Mouse (Mus musculus) myocyte (in vitro differentiated cells): ENCODE measurements at regions not wholly inside any gene's neighbourhood (a gene's known extent, or its start where the extent isn't known, plus 50 kb on each side); places are given as distances from the start of the nearest gene placed in this dataset.

ENCODE experiments used
- CEBPB ChIP-seq: IDR thresholded peaks from 2 replicates; pipeline ENCODE4 v1.6.1; 2011; ENCODE audit warnings: mild to moderate bottlenecking, moderate library complexity; ENCODE audit not compliant: poor library complexity, insufficient read depth, severe bottlenecking
- E2F4 ChIP-seq: IDR thresholded peaks from one replicate; pipeline ENCODE4 v1.6.1; 2011; ENCODE audit warnings: mild to moderate bottlenecking, control low read depth, moderate library complexity; ENCODE audit not compliant: insufficient read depth
- MAX ChIP-seq: IDR thresholded peaks from one replicate; pipeline ENCODE4 v1.6.1; 2011; ENCODE audit warnings: low read depth, mild to moderate bottlenecking, control low read depth
- MYOG ChIP-seq, 3 experiments: IDR thresholded peaks; one replicate each; pipeline ENCODE4 v1.6.1; 2011; ENCODE audit warnings: control low read depth in 2 of 3, low read depth in 2 of 3, mild to moderate bottlenecking in 2 of 3; ENCODE audit not compliant: insufficient read length in 2 of 3, control insufficient read depth in 1 of 3, insufficient read depth in 1 of 3
- POLR2A ChIP-seq: IDR thresholded peaks from one replicate; pipeline ENCODE4 v1.6.1; 2011; ENCODE audit warnings: low read depth, mild to moderate bottlenecking, control low read depth, moderate library complexity; ENCODE audit not compliant: insufficient read length
- TCF3 ChIP-seq: IDR thresholded peaks from one replicate; pipeline ENCODE4 v1.6.1; 2011; ENCODE audit warnings: low read depth, control low read depth; ENCODE audit not compliant: insufficient read length
- USF1 ChIP-seq: IDR thresholded peaks from one replicate; pipeline ENCODE4 v1.6.1; 2011; ENCODE audit warnings: low read depth, mild to moderate bottlenecking, control low read depth, moderate library complexity

DNA sequence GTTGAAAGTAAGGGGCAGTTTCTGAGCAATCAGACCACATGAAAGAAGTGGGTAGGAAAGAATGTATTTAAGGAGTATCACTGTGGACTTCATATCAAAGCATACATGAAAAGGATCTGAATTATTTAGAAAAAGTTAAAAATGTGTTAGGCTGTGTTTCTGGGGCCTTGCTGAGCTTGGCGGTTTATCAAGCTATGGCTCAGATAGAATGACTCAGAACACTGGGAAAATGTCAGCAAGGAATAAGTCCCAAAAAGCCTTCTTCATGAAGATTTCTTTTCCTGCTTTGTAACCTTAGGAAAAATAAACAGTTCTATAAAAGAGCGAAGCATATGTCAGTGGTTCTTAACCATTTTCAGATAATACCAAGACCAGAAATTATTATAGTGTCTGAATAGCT lies 56.0 kb upstream of the Plxna4 start:
- TF ChIP-seq POLR2A (no peak), MYOG (IDR thresholded peaks at IDR 0.05; ENCODE audit: control insufficient read depth in 1 of 3, insufficient read depth in 1 of 3, insufficient read length in 2 of 3, low read depth in 2 of 3) (no peak), USF1 (no peak), MAX (no peak), CEBPB (no peak), TCF3 (no peak), E2F4 (no peak)
